Mouse (Mus musculus) fat pad, adult 2 months (tissue): ENCODE data around the gene Usp21.
"Not testable (repeated sequence)": the region's sequence is repeated elsewhere in the genome, so short reads cannot be mapped to it uniquely, and the experiment has no call there.

ENCODE experiments used
- DNase-seq: peaks from one replicate; pipeline ENCODE4 v3.0.0-alpha.2; 2011; ENCODE audit warnings: low read depth, low spot score; ENCODE audit errors: extremely low read depth

Usp21 gene

DNA sequence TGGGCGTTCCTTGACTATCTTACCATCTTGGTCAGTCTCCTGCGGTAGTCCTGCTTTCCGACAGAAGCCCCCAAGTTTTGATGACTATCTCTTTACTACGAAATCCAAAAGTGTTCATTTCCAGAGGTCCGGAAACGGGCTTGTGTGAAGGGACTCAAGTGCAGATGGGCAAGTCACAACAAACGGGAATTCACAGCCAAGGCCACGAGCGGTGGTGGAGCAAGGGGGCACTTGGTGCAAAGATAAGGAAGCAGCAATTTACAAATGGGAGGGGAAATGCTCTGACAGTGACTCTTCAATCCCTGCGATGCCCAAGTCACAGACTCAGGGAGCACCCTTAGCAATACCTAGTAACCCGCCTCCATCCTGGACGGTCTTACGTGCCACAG is 40.3 kb downstream of the Usp21 start:
- DNase-seq, result no peak

DNA sequence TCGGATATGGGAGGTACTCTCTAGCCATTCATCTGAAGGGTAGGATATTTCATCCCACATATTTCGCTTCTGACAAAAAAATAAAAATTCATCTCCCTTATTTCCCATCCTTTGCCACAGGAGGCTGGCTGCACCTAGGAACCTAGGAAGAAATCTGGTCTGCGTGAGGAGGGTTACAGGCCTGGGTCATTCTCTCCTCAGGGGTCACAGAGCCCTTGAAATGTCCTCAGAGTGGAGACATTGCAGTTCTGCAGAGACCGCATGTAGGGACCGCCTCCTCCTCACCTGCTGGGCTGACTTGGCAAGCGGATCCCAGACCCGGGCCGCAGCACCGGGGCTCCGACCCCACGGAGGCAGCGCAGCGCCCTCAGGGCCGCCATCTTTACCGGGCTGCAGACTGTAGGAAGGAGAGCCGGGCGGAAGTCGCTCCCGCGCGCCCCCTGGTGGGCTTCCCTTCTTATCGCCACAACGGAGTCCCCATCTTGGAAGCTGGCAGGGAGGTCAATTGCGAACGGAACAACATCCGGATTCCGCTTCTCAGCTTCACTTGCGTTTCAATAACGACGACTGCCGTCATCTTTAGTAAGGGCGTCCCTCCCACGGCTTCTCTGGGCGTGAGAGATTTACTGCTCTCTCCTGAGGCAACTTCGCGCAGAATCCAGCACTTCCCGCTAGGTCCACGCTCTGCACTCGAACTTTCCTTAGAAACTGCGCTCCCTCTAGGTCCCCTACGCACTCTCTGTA is 40.9 kb downstream of the Usp21 start:
- DNase-seq, result peak; percentile 90

DNA sequence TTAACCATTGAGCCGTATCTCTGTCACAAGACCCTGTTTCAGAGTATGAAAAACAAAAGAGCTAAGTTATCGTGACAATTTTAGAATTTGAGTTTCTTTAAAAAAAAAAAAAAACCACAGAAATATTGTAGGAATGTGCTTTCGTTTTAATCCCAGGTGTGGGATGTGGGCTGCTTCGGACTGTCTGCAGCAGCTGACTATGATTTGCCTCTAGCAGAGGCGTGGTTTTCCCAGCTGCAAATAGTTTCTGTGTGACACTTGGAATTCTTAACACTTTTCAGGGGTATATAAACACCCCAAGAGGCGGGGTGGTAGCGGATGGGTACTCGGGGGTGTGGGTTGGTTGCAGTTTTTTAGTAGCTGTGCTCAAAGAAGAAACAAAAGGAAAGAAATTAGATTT is 42.4 kb downstream of the Usp21 start:
- no peak for DNase-seq

DNA sequence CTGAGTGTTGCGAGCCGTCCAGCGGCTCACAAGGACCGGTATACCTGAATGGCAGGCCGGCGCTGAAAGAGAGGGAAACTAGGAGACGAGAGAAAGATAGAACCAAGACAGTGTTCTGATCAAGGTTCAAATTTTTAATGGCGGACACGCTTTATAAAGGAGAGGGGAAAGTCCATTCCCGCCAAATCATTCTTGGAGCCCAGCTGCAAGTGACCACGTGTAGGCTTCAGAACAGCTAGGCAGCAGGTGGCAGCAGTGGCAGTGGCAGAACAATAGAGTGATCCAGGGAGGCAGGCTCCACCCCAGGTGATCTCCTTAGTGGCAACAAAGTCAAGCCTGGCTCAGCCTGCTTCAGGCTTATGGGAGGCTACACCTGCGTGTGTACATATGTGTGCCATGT is 45.8 kb downstream of the Usp21 start:
- not testable (repeated sequence) for DNase-seq

DNA sequence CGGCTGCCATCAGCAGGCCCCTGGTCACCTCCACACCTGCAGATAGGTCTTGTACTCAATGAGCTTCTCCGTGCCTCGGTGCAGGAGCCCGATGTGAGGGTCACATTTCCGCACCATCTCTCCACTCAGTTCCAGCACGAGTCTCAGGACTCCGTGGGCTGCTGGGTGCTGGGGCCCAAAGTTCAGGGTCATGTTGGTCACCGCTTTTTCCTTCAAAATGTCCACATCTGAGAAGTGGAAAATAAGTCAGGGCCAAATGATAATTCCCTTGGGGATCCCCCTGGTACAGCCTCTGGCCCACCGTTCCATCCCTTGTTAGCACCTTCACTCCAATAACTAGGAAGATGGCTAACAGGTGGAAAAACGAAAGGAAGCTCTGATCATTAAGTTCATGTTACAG is 46.9 kb downstream of the Usp21 start:
- DNase-seq, result no peak

DNA sequence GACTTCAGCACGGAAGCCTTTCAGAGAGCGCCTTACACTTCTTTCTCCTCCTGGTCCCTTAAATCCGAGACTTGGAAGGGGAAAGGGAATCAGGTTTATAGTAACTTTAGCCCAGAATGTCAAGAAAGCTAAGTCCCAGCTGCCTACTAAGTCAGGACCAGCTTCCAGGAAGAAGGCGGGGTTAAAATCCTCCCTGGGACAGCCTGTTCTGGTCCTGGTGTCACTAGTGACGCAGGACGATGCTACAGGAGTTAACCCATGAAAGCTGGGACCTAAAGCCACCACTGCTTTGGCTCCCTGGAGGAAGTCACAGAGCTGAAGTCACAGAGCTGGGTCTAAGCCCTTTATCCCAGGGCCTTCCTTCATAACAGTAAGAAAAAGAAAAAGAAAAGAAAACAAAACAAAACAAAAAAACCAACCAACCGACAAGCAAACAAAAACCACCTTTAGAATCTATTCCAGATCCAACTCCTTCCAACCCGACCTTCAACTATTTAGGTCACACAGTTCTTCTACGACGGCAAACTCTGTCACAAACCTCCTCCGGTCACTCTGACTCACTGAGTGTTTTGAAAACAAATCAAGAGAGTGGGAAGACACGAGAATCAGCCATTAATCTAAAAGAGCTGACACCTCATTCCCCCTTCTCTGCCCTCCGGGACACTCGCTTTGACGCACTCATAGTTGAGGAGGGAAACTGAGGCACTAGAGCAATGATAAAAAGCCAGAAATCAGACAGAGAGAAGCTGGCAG is 47.6 kb downstream of the Usp21 start:
- DNase-seq, result no peak

DNA sequence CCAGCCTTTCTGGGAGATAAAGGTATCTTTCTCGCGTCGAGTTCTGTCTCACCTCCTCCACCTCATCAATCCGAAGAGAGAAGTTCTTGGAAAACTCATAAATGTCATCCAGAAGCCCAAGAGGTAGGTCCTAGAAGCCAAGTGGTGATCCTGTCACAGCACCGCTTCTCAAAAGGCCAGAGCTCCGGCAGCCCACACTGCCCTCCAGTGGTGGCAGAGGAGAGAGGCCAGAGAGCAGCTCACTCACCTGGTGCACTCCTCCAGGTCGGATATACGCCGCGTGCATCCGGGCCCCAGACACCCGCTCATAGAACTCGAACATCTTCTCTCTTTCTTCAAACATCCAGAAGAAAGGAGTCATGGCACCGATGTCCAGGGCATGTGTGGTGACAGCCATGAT is 49.3 kb downstream of the Usp21 start:
- DNase-seq, result no peak

DNA sequence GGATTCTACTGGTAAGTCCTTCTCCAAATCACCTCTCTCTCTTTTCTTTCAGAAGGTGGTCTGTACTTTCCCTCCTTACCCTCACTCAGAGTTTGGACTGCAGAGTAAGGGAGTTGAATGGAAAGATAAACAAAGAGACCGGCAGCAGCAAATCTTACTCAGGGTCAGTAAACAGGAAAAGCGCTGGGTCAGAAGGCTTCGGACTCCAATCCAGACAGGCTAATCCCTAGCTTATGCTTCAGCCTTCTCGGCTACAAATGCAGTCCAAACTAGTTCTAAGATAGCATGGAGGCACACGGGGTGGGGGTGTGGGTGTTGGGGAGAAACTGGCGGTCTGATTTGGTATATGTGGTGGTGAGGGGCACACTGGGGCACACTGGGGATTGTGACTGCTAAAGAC is 50.4 kb downstream of the Usp21 start:
- DNase-seq, result no peak

DNA sequence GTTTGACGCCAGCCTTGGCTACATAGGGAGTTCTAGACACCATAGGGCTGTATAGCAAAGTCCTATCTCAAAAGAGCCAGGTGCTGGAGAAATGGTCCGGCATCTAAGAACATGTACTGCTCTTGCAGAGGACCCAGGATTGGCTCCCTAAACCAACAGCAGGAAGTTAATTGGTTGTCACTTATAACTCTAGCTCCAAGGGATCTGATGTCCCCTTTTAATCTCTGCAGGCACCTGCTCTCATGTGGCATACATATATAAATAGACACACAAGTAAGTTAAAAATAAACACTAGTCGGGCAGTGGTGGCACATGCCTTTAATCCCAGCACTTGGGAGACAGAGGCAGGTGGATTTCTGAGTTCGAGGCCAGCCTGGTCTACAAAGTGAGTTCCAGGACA is 52.0 kb downstream of the Usp21 start:
- no peak for DNase-seq

DNA sequence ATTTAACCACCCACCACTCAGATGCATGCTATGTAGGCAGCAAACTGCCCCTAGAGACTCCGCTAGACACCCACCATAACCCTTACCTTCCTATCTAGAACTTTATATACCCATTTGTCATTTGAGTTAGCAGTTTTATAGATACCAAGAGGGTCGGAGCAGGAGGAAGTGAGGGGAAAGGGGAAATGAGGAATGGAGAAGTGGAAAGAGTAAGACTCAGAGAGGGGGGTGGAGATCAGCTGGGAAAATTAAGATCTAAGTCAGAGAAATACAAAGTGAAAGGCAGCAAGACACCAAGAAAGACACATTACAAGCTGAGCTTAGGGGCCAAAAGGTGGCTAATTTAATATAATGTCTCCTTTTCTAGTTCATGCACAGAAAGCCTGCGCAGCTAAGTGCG is 53.3 kb downstream of the Usp21 start:
- DNase-seq, result no peak

DNA sequence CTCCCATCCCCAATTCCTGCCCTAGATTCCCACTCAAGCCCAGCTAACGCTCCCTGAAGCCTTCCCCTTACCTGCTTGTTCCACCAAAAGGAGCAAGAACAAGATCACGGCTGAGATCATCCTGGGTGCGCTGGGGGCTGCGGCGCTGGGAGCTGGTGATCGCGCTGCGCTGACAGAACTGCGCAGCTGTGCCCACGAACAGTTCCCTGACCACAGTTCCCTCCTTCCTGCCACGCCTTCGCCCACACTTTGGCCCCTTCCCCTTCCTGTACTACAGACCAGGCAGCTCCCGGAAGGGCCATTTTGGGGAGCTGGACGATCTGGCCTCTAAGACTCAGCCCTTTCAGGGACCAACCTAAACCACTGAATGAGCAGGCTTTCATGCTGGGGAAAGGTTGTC is 53.7 kb downstream of the Usp21 start, which contains the start of gene Fcer1g:
Gene Fcer1g, minus strand, starts transcription at position 240 of the 400 bp plus-strand sequence.
- DNase-seq, result no peak

DNA sequence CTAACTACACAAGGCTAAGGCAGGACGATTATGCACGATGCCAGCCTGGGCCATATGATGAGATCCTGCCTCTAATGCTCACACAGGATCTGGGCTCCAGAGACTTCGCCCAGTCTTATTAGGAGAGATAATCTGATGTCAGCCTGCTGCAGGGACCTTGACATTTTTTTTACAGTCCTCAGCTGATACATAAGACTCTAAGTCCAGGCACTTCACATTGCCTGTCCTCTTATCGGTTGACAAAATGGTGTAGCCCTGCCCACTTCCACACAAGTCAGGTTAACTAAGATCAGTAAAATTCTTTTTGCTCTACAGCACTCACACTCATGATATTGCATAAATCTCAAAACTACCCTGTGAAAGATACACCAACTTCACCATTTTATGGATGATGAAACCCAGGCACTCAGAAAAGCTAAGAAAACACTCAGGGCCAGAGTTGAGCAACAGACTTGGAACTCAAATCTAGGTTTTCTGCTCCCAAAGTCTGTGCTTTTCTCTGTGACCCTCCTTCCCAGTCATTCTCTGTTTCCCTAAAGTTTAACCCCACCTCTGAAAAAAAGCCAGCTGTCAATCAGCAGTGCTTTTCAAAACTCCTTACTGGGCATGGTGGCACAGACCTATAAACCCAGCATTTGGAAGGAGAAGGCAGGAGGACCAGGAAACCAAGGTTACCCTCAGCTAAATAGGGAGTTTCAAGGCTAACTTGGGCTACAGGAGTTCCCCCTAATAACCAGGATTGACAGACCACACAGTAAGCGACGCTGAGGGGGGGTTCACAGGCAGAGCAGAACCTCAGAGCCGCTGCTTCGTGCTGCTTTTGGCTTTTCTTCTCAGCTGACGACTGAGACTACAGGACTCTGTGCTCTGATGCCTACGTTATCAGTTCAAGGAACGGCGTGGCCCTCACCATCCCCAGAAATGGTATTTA is 54.7 kb downstream of the Usp21 start:
- no peak for DNase-seq

DNA sequence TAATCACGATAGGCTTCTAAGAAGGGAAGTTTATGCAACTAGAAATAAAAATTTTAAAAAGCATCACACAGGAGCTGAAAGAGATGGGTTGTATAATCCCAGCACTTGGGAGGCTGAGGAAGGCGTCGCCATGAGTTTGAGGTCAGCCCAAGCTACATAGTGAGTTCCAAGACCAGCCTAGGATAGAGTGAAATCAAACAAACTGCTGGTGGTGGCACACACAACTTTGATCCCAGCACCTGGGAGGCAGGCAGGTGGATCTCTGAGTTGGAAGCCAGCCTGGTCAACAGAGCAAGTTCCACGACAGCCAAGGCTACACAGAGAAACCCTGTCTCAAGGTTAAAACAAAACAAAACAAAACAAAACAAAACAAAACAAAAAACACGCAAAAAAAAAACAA is 55.4 kb downstream of the Usp21 start:
- no peak for DNase-seq
